Mouse (Mus musculus) brown adipose tissue, adult 24 weeks (tissue): ENCODE data around the gene Gpr176. TPM values are rescaled to one million over a fixed set of nuclear protein-coding genes. Genes with fewer than 3 reads are reported as not detected.

Source experiments
- H3K27ac ChIP-seq: fragments of 200-500 bp; replicated peaks from 2 replicates; pipeline ENCODE4 v1.5.1; 2012; ENCODE audit warnings: low read depth, mild to moderate bottlenecking, low read length
- H3K4me1 ChIP-seq: fragments of 200-500 bp; 2 replicates; pipeline ENCODE4 v1.6.1; 2012; ENCODE audit warnings: low read length, mixed read lengths; ENCODE audit not compliant: control insufficient read depth, insufficient read depth, insufficient read length
- H3K4me3 ChIP-seq: fragments of 200-500 bp; 2 replicates; pipeline ENCODE4 v1.5.1; 2012; ENCODE audit warnings: low read depth, mild to moderate bottlenecking, low read length, moderate library complexity; ENCODE audit not compliant: insufficient read depth
- polyA plus RNA-seq: library from polyadenylated mRNA; stranded (reverse); fragments of >200 nt; gene quantifications from 2 replicates; pipeline ENCODE4 v1.2.4, GENCODE M21; 2012; ENCODE audit not compliant: missing spikeins, insufficient read depth, insufficient read length

Gene Gpr176
- polyA plus RNA-seq, 1 experiment, result not detected

DNA sequence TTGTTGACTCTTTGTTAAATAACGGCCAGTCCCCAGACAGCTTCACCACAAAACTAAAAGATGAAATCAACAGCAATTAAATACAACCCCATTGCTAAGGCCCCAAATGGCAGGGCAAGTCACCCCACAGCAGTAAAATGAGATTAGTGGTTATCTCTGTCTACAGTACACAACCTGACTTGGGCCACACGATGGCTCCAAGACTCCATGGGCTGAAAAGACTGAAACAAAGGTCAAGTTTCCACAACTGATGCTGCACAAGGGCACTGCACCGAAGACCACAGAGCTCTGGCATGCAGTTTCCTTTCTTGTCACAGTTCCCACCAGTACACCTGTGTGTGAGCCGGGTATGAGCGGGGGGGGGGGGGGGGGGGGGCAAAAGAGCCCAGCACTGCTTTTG, 50.6 kb downstream of the Gpr176 start:
- no peaks in the 10 kb centered on the region for H3K4me1 ChIP-seq
- no peak overlapping the region for H3K4me3 ChIP-seq
- H3K27ac ChIP-seq, result no peak overlapping the region

DNA sequence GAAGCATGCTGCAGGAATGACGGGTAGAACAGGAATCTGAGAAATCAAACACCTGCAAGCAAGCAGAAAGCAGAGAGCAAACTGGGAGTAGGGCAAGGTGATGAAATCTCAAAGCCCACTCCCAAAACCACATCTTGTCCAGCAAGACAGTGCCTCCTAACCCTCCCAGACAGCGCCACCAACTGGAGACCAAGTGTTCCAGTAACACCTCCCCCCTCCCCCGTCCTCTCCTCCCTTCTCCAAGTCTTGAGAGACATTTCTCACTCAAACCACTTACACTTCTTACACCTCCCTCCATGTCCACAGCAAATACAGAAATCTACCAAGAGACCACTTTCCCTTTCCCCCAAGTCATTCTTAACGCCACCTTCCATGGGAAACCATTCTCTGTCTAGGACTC, 51.4 kb downstream of the Gpr176 start:
- Histone ChIP-seq H3K4me1 (no peaks in the 10 kb centered on the region), H3K4me3 (no peak overlapping the region), H3K27ac (no peak overlapping the region)

DNA sequence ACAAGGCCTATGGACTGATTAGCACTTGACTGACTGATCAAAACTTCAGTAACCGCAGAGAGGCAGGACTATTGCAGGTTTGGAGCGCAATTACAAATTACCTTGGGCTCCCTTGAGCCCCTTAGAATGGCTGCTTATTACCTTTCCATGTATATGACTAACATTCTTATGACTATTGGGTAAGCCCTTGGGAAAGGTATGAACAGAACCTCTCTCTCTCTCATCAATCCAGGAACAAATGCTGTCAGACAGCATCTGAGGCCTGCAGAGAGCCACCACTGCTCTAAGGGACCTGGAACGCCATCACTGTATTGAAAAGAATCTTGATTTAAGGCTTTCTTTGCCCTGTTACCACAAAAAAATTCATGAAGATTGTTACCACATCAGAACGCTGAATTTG, 52.1 kb downstream of the Gpr176 start:
- no peaks in the 10 kb centered on the region for H3K4me1 ChIP-seq
- no peak overlapping the region for H3K4me3 ChIP-seq
- no peak overlapping the region for H3K27ac ChIP-seq

DNA sequence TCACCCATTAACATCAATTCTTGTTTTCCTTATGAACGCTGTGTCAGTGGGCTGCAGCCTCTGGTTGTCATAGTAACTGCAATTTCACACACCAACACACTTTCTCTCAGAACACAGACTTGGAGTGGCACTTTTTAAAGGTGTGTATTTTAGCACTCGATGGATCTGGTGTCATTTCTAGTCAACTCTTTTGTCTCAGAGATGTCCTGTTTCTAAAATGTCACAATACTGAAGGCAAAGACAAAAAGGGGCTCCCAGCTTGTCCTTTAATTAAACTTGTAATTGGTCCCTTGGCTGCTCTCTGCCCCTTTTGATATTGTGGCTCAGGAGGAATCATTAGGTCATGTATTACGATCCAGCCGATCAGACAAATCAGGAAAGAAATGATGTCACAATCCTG, 52.7 kb downstream of the Gpr176 start:
- Histone ChIP-seq H3K4me3 (no peak overlapping the region), H3K4me1 (no peaks in the 10 kb centered on the region), H3K27ac (no peak overlapping the region)

DNA sequence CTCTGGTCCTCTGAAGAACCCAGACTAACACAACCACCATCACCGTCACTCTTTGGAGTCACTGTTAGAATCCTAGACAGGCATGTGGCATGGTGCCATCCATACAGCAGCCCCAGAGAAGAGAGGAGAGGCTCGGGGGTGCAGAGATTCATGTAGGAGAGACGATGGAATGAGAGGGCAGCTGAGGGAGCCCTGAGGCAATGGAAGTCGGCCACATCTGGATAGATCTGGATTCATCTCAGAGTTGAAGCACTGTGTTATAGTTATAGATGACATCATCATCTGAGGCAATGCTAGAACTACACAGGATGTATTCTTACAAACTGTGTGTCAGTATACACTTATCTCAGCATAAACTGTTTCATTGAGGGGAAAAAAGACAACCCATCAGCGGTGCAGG, 54.0 kb downstream of the Gpr176 start:
- Histone ChIP-seq H3K27ac (no peak overlapping the region), H3K4me3 (no peak overlapping the region), H3K4me1 (no peaks in the 10 kb centered on the region)

DNA sequence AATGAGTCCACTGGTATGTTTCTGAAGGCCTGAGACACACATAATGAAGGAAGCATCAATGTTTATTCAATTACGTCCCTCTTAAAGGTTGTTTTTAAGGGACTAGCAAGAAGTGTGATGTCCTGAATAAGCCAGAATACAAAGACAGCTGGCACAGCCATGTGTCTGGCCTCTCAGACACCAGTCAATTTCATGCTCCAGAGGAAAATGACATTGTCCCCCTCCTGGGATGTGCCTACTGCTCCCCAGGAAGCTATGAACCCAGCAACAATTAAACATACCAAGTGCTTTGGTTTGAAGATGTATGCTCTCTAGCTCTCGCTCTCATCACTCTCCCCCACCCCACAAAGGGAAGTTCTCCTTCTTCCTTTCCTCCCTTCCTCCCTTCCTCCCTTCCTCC, 56.3 kb downstream of the Gpr176 start:
- no peaks in the 10 kb centered on the region for H3K4me1 ChIP-seq
- no peak overlapping the region for H3K27ac ChIP-seq
- no peak overlapping the region for H3K4me3 ChIP-seq

DNA sequence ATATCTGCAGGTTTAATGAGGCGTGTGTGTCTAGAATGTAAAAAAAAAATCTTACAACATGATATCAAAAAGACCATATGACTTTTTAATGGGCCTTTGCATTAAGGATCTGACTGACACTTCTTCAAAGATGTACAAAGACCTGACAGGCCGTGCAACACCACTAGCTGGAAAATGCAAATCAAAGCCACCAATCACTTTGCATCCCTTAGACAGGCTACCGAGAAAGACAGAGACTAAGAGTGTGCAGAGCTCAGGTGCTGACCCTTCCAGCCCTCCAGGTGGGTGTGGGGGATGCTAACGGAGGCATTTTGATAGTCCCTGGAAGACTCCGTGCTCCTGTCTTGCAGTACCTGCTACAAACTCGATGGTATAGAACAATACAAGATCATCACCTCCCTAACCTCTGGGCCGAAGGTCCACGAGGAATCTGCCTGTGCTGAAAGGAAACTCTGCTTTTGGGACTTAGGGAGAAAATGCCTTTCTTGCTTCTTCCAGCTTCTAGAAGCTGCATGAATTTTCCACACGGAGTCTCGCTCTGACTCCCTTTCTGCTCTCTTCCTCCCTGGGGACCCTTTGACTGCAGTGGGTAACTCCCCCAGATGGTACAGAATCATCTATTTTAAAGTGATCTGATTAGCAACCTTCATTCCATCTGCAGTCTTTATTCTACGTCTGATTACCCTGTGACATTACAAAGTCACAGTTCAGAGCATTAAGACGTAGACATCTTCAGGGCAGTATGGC, 57.4 kb downstream of the Gpr176 start:
- no peaks in the 10 kb centered on the region for H3K4me1 ChIP-seq
- H3K27ac ChIP-seq, result no peak overlapping the region
- no peak overlapping the region for H3K4me3 ChIP-seq

DNA sequence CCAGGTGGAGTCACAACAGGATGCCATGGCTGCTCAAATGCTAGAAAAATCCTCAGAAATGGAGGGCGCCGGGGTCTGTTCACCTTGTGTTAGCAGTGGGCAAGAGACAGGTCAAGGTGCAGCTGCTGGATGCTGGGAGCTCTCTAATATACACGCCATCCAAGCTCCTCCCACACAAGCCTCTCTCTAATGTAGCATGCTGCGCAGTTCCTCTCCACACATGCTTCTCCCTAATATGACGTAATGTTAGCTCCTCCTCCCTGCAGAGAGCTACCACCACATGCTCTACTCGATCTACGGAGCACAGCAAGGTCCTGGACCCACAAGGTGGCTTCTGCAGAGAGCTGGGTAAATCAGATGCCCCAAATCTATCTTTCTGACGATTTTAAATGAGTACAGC, 65.7 kb downstream of the Gpr176 start:
- Histone ChIP-seq H3K4me3 (no peak overlapping the region), H3K27ac (no peak overlapping the region), H3K4me1 (no peaks in the 10 kb centered on the region)

DNA sequence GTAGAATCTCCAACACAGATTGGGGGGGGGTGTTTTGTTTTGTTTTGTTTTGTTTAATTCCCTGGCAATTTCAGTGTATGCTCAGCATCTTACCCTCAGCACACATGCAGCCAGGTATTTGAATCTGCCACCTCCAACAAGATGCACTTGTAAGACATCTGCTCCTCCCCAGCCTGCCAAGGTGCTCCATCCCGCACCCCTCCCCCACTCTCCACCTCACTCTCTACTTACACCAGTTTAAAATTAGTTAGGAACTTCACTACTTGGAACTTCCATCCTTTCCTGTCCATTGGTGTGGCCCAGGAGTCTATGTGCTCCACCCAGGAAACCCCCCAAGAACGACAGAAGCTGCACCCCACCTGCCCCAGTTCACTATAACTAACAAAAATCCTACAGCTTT, 66.3 kb downstream of the Gpr176 start:
- H3K27ac ChIP-seq, result no peak overlapping the region
- no peak overlapping the region for H3K4me3 ChIP-seq
- H3K4me1 ChIP-seq, result no peaks in the 10 kb centered on the region

DNA sequence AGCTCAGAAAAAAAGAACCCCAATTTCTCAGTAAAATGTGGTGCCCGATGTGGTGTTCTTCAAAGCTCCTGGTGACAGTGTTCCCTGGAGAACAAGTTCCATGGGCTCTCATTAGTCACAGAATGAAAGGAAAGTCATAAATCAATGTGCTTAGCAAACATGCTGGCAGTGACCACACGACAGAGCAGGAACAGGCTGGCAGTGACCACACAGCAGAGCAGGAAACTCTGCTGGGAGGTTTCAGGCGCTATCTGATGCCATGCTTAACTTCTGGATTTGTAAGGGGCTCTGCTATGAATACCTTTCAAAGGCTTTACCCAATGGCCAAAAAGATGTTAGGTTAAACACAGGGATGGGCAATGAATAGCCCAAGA, 66.7 kb downstream of the Gpr176 start:
- no peaks in the 10 kb centered on the region for H3K4me1 ChIP-seq
- H3K27ac ChIP-seq, result no peak overlapping the region
- no peak overlapping the region for H3K4me3 ChIP-seq

DNA sequence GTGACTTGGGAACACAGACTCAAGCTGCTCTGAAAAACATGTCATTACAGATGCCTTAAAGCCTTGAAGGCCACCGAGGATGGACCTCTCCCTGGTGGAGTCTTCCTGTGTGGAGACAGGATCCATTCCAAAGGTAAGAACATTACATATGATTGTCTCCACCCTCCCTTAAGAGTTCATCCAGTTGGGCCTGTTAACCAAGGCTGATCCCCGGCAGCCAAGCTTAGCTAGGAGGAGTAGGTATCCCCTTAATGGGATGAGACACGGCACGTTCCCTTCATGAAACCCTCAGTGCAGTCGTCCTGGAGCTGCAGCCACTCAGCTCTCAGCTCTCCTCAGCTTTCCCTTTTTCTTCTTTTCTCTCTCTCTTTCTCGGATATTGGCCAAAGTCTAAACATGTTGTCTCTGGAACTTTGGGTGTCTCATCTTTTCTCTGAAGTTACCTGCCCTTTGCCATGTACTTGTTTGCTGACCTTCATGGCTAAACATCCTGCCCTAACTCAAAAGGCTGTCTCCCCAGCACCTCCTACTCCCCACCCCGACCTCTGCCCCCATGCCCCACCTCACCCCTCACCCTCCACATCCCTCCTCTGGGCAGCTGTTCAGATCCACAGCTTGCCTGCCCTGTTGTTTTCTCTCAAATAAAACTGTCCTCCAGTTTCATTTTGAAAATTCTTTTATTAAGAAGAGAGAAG, 67.2 kb downstream of the Gpr176 start:
- H3K4me3 ChIP-seq, result no peak overlapping the region
- H3K27ac ChIP-seq, result no peak overlapping the region
- no peaks in the 10 kb centered on the region for H3K4me1 ChIP-seq

DNA sequence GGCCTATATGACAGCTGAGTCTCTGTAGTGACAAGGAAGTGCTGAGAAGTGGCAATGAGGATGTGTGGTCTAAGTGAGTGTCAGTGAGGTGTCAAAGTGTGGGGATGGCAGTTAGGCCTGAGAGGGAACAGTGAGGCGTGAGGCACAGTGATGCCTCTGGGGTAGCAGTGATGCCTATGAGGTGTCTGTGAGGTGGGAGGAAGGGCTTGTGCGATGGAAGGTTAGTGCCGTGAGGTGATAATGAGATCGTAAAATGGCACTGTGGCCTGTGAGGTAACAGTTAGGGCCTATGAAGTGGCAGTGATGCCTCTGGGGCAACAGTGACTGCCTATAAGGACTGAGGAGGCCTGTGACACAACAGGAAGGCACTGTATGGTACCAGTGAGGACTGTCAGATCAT, 69.8 kb downstream of the Gpr176 start:
- Histone ChIP-seq H3K4me3 (no peak overlapping the region), H3K27ac (no peak overlapping the region), H3K4me1 (no peaks in the 10 kb centered on the region)

DNA sequence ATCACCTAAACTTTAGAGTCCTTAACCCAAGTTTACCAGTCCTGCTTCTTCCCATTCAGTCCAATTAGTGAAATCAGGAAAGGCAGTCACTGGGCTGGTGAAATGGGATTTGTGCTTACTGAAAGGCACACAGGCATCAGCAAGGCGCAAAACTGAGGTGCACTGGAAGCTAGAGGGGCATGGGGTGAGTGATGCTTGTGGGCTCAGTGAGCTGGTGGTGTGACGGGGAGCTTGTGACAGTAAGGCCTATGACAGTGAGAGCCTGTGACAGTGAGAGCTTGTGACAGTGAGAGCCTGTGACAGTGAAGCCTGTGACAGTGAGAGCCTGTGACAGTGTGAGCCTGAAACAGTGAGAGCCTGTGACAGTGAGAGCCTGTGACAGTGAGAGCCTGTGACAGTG, 71.6 kb downstream of the Gpr176 start:
- Histone ChIP-seq H3K27ac (no peak overlapping the region), H3K4me3 (no peak overlapping the region), H3K4me1 (no peaks in the 10 kb centered on the region)

DNA sequence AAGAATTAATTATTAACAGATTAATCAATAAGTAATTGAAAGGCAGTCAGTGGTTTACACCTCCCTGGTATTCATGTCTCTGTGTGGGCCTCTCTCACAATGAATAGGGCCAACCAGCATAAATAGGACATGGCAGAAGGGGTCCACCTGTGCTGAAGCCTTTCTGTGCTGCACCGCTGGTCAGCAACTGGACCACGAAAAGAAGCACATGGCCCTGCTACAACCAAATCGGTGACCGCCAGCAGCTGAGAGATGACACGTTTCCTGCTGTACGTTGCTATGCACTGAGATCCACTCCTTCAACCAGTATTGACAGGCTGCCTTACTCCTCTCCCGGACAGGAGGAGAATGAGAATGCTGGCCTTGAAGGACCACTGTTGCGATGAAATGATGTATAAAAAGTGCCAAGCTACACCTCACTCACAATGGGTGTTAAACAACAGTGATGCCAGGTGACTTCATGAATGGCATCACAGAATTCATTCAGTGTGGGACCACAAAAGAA, 72.1 kb downstream of the Gpr176 start:
- Histone ChIP-seq H3K27ac (no peak overlapping the region), H3K4me1 (peaks cover under 1% of the 10 kb centered on the region; the same call in 1 of the 2 replicates), H3K4me3 (no peak overlapping the region)

DNA sequence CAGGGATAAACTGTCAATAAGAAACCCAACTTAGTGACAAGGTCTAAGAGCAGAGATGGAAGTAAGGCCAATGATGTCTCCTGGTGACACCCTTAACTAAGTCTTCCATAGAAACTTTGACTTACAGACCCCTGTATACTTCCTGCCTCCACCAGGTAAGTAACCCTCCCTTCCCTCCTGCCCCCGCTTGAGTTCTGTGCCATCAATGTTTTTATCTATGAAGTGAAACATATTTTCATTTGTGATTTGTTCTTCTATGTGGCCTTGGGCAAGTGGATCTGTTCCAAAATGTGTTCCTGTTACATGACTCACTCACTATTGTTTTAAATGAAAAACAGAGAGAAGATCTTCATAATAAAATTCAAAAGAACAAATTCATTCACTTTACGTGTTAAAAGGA, 73.2 kb downstream of the Gpr176 start:
- H3K27ac ChIP-seq, result no peak overlapping the region
- no peak overlapping the region for H3K4me3 ChIP-seq
- H3K4me1 ChIP-seq, result peaks cover 2% of the 10 kb centered on the region; the same call in 1 of the 2 replicates

DNA sequence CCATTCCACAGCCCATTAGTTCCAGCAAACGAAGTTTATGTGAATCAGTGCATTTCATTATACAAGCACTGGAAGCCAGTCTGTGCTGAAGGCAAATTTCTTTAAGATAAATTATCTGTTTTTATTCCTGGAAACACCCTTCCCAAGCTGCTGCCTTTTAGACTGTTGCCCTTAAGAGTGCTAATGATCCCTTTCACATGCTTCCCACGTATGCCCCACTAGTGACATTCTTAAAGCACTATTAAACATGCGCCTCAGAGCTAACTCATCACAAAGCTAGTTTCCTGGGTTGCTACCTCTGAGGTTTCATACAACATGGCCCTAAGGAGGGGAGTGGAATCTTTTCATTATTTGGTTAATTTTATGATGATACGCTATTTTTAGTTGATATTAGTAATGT, 74.6 kb downstream of the Gpr176 start:
- H3K4me3 ChIP-seq, result no peak overlapping the region
- peaks cover 2% of the 10 kb centered on the region; the same call in 1 of the 2 replicates for H3K4me1 ChIP-seq
- no peak overlapping the region for H3K27ac ChIP-seq
